Mouse (Mus musculus): ENCODE measurements around the gene Mthfd2l.

GRCm38 (mm10) chr5:90881682-90882081 lies 49.2 kb upstream of the Mthfd2l start:
- TF ChIP-seq USF1 (IDR thresholded peaks at IDR 0.05; ENCODE audit: low read depth) (no peak), CTCF (IDR thresholded peaks at IDR 0.05; ENCODE audit: control insufficient read depth, insufficient read depth, insufficient read length) (no peak)

Measured in C2C12 (cell line).